Mouse (Mus musculus) CD4-positive, CD25-positive, alpha-beta regulatory T cell, adult 9 weeks (primary cell): Measurements from ENCODE around the gene Chtf18. TPM values are rescaled to one million over a fixed set of nuclear protein-coding genes. Genes with fewer than 3 reads are reported as not detected.

Experiments used
- polyA plus RNA-seq: library from polyadenylated mRNA; unstranded; fragments of 100-300 nt; shearing (Covaris generic); gene quantifications from one replicate; pipeline ENCODE4 v1.2.1, GENCODE M21; 2017

Chtf18 gene
- polyA plus RNA-seq = 5.8 TPM

GRCm38 (mm10) chr17:25727265-25728008, at the start of gene Chtf18, which contains the start of gene Rpusd1:
Gene Chtf18 (minus strand): TSS chr17:25727419.
Gene Rpusd1 (plus strand): TSS chr17:25727670.

GRCm38 (mm10) chr17:25773549-25774120, 46.4 kb upstream of the Chtf18 start, which contains the start of gene Narfl:
Gene Narfl (plus strand): TSS chr17:25773776.

GRCm38 (mm10) chr17:25754241-25754640, 27.0 kb upstream of the Chtf18 start, which contains the start of gene Msln:
Gene Msln (minus strand): TSS chr17:25754378.

GRCm38 (mm10) chr17:25735745-25736144, 8.5 kb upstream of the Chtf18 start, which contains the start of gene Mslnl:
Gene Mslnl (plus strand): TSS chr17:25736042.

GRCm38 (mm10) chr17:25716711-25717637, 10.2 kb downstream of the Chtf18 start, which contains the start of gene Gng13:
Gene Gng13 (plus strand): TSS chr17:25717171.

Other genes starting within 250 kb of the Chtf18 start
- gene Sstr5, start 230.1 kb downstream of the Chtf18 start, polyA plus RNA-seq = not detected
- not detected for gene Sox8, start 156.7 kb downstream of the Chtf18 start, polyA plus RNA-seq
- 29.4 TPM for gene Lmf1, start 148.3 kb downstream of the Chtf18 start, polyA plus RNA-seq
- not detected for gene Gng13, start 10.2 kb downstream of the Chtf18 start, polyA plus RNA-seq
- 20.1 TPM for gene Rpusd1, start 251 bp upstream of the Chtf18 start, polyA plus RNA-seq
- gene Mslnl, start 8.6 kb upstream of the Chtf18 start, polyA plus RNA-seq = not detected
- gene Msln, start 27.0 kb upstream of the Chtf18 start, polyA plus RNA-seq = not detected
- gene Narfl, start 46.4 kb upstream of the Chtf18 start, polyA plus RNA-seq = 29.9 TPM
- 59.1 TPM for gene Haghl, start 58.3 kb upstream of the Chtf18 start, polyA plus RNA-seq
- 0.52 TPM for gene Ccdc78, start 59.2 kb upstream of the Chtf18 start, polyA plus RNA-seq
- gene Fam173a, start 65.5 kb upstream of the Chtf18 start, polyA plus RNA-seq = 259 TPM
- not detected for gene AC134908.4, start 68.2 kb upstream of the Chtf18 start, polyA plus RNA-seq
- 7.7 TPM for gene Metrn, start 69.7 kb upstream of the Chtf18 start, polyA plus RNA-seq
- not detected for gene Fbxl16, start 81.7 kb upstream of the Chtf18 start, polyA plus RNA-seq
- gene Wdr24, start 96.2 kb upstream of the Chtf18 start, polyA plus RNA-seq = 46.8 TPM
- 44.0 TPM for gene Jmjd8, start 101.4 kb upstream of the Chtf18 start, polyA plus RNA-seq
- gene Stub1, start 106.0 kb upstream of the Chtf18 start, polyA plus RNA-seq = 63.7 TPM
- gene Rhbdl1, start 109.9 kb upstream of the Chtf18 start, polyA plus RNA-seq = 0.27 TPM
- gene Gm20683, start 114.3 kb upstream of the Chtf18 start, polyA plus RNA-seq = 0.48 TPM
- gene Rhot2, start 117.4 kb upstream of the Chtf18 start, polyA plus RNA-seq = 45.1 TPM
- gene Wdr90, start 134.1 kb upstream of the Chtf18 start, polyA plus RNA-seq = 6.7 TPM
- 2.4 TPM for gene Mcrip2, start 141.3 kb upstream of the Chtf18 start, polyA plus RNA-seq
- gene Mettl26, start 147.7 kb upstream of the Chtf18 start, polyA plus RNA-seq = 112 TPM
- 1.5 TPM for gene Wfikkn1, start 153.4 kb upstream of the Chtf18 start, polyA plus RNA-seq
- gene Rab40c, start 192.3 kb upstream of the Chtf18 start, polyA plus RNA-seq = 5.6 TPM
- 63.9 TPM for gene Pigq, start 217.5 kb upstream of the Chtf18 start, polyA plus RNA-seq
- gene Nhlrc4, start 217.5 kb upstream of the Chtf18 start, polyA plus RNA-seq = not detected
- gene A930017K11Rik, start 225.1 kb upstream of the Chtf18 start, polyA plus RNA-seq = not detected